Mouse (Mus musculus): Measurements from ENCODE around the gene Actr2. TPM values are rescaled to one million over a fixed set of nuclear protein-coding genes. Genes with fewer than 3 reads are reported as not detected.

Gene Actr2
- 100 to 1,000 TPM; 322 to 326 TPM for total RNA-seq (2023)

DNA sequence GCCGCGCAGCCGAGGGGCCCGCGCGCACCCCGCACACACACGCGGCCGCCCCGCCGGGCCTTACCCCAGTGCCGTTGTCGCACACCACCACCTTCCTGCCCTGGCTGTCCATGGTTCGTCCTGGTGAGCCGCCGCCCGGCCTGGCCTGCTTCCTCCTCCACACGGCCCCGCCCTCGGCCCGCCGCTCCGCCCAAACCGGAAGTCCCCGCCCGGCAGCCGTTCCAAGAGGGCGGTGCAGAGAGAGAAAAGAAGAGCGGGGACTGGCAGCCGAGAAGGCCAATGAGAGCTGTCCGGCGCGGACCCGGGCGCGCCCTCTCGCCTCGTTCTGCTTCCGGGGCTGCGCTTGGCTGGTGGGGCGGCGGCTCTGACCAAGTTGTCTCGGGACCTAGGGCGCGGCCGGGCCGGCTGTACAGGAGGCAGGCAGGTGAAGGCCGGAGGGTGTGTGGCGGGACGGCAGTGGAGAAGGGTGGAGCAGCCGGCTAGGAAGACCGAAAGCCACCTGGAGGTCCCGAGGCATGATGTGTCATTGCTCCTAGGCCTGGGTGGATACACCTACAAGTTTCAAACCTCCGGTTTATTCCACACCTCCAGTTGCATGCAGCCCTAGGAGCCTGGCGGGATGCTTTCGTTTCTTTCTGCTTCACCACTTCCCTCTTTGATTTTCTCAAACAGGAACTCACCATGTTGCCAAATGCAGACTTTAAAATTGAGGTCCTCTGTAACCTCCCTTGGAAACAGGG is at the start of gene Actr2:
Gene Actr2, minus strand, starts transcription at position 173 of the 740 bp plus-strand sequence.

Other genes with a start within 250 kb of the Actr2 start
- gene Spred2, start 188.5 kb downstream of the Actr2 start, total RNA-seq (2023): 1 to 10 TPM; 4.8 to 5.4 TPM
- gene Rab1a, start 88.5 kb upstream of the Actr2 start, total RNA-seq (2023): 10 to 100 TPM; 74.5 to 91.1 TPM
- gene Cep68, start 136.5 kb upstream of the Actr2 start, total RNA-seq (2023): 10 to 100 TPM; 43.2 to 45.6 TPM
- under 1 TPM; 0.61 to 0.83 TPM for gene Slc1a4, start 219.8 kb upstream of the Actr2 start, total RNA-seq (2023)

All from B cell, adult 67 days (primary cell).